Mouse (Mus musculus) MEL (cell line): ENCODE results near the gene Alppl2. TPM values are rescaled to one million over a fixed set of nuclear protein-coding genes. Genes with fewer than 3 reads are reported as not detected.

Experiments used
- DNase-seq: peaks from one replicate; pipeline ENCODE4 v3.0.0; 2011; ENCODE audit warnings: low read depth, low spot score
- H3K27ac ChIP-seq: 2 replicates; pipeline ENCODE4 v1.5.1; 2012; ENCODE audit warnings: low read depth, mild to moderate bottlenecking, control low read depth, low read length, moderate library complexity; ENCODE audit not compliant: control insufficient read depth
- H3K27me3 ChIP-seq, 2 experiments: fragments of 150-350 bp in 1 of 2; sonication (generic) in 1 of 2; 2 replicates each; pipeline ENCODE4 v1.6.1; 2012; ENCODE audit warnings: low read length in 2 of 2, mild to moderate bottlenecking in 2 of 2, improper control_type of control experiment in 1 of 2, moderate library complexity in 1 of 2; ENCODE audit not compliant: insufficient read depth in 2 of 2, control insufficient read depth in 1 of 2
- H3K36me3 ChIP-seq, 2 experiments: 2 replicates each; pipeline ENCODE4 v1.6.1; 2012 to 2014; ENCODE audit warnings: low read length in 2 of 2, improper control_type of control experiment in 1 of 2, inconsistent platforms in 1 of 2, mild to moderate bottlenecking in 1 of 2; ENCODE audit not compliant: insufficient read depth in 2 of 2, control insufficient read depth in 1 of 2
- H3K4me1 ChIP-seq, 2 experiments: fragments of 150-350 bp in 1 of 2; sonication (generic) in 1 of 2; 2 replicates each; pipeline ENCODE4 v1.6.1; 2012; ENCODE audit warnings: low read length in 2 of 2, improper control_type of control experiment in 1 of 2, mild to moderate bottlenecking in 1 of 2; ENCODE audit not compliant: insufficient read depth in 2 of 2, control insufficient read depth in 1 of 2
- H3K4me3 ChIP-seq, 2 experiments: fragments of 150-350 bp in 1 of 2; sonication (generic) in 1 of 2; 2 replicates each; pipeline ENCODE4 v1.5.1; 2012; ENCODE audit warnings: low read depth in 2 of 2, low read length in 2 of 2, mild to moderate bottlenecking in 2 of 2, moderate library complexity in 2 of 2, control low read depth in 1 of 2, improper control_type of control experiment in 1 of 2; ENCODE audit not compliant: control insufficient read depth in 1 of 2, insufficient read depth in 1 of 2
- H3K79me2 ChIP-seq: 2 replicates; pipeline ENCODE4 v1.6.1; 2012; ENCODE audit warnings: mild to moderate bottlenecking, low read length, moderate library complexity; ENCODE audit not compliant: control insufficient read depth, poor library complexity, insufficient read depth
- H3K9ac ChIP-seq: 2 replicates; pipeline ENCODE4 v1.6.1; 2012; ENCODE audit warnings: low read depth, mild to moderate bottlenecking, control low read depth, low read length, moderate library complexity; ENCODE audit not compliant: control insufficient read depth, poor library complexity, severe bottlenecking
- H3K9me3 ChIP-seq: fragments of 150-350 bp; sonication (generic); replicated peaks from 2 replicates; pipeline ENCODE4 v1.6.1; 2012; ENCODE audit warnings: mild to moderate bottlenecking, low read length, improper control_type of control experiment, moderate library complexity; ENCODE audit not compliant: insufficient read depth
- BHLHE40 ChIP-seq: IDR thresholded peaks from 2 replicates; pipeline ENCODE4 v1.6.1; 2012; ENCODE audit warnings: low read depth, mild to moderate bottlenecking, inconsistent platforms, low read length, improper control_type of control experiment, borderline replicate concordance
- CHD1 ChIP-seq: IDR thresholded peaks from 2 replicates; pipeline ENCODE4 v1.6.1; 2012; ENCODE audit warnings: low read depth, mild to moderate bottlenecking, inconsistent platforms, low read length, improper control_type of control experiment
- ETS1 ChIP-seq: IDR thresholded peaks from 2 replicates; pipeline ENCODE4 v1.6.1; 2012; ENCODE audit warnings: low read depth, mild to moderate bottlenecking, inconsistent platforms, low read length, improper control_type of control experiment, moderate library complexity
- GABPA ChIP-seq: IDR thresholded peaks from 2 replicates; pipeline ENCODE4 v1.6.1; 2012; ENCODE audit warnings: low read depth, mild to moderate bottlenecking, inconsistent platforms, low read length, improper control_type of control experiment, moderate library complexity
- HCFC1 ChIP-seq: IDR thresholded peaks from 2 replicates; pipeline ENCODE4 v1.6.1; 2012; ENCODE audit warnings: low read depth, mild to moderate bottlenecking, inconsistent platforms, low read length, improper control_type of control experiment, moderate library complexity
- JUND ChIP-seq: IDR thresholded peaks from 2 replicates; pipeline ENCODE4 v1.6.1; 2011; ENCODE audit warnings: low read depth, mild to moderate bottlenecking, improper control_type of control experiment, low read length
- MAFK ChIP-seq: IDR thresholded peaks from 2 replicates; pipeline ENCODE4 v1.6.1; 2011; ENCODE audit warnings: low read depth, mild to moderate bottlenecking, low read length, improper control_type of control experiment, borderline replicate concordance
- MAZ ChIP-seq: IDR thresholded peaks from 2 replicates; pipeline ENCODE4 v1.6.1; 2012; ENCODE audit warnings: low read depth, mild to moderate bottlenecking, inconsistent platforms, low read length, improper control_type of control experiment
- MEF2A ChIP-seq: IDR thresholded peaks from 2 replicates; pipeline ENCODE4 v1.6.1; 2014; ENCODE audit warnings: low read depth, mild to moderate bottlenecking, inconsistent platforms, low read length, improper control_type of control experiment; ENCODE audit not compliant: poor library complexity, insufficient replicate concordance, severe bottlenecking; ENCODE audit errors: extremely low read depth
- POLR2A ChIP-seq, 2 experiments: IDR thresholded peaks; 2 replicates each; pipeline ENCODE4 v1.6.1; 2011 to 2012; ENCODE audit warnings: low read length in 2 of 2, mild to moderate bottlenecking in 2 of 2, control low read depth in 1 of 2, improper control_type of control experiment in 1 of 2, low read depth in 1 of 2, moderate library complexity in 1 of 2; ENCODE audit not compliant: control insufficient read depth in 1 of 2, insufficient read depth in 1 of 2, poor library complexity in 1 of 2
- POLR2AphosphoS5 ChIP-seq: IDR thresholded peaks from 2 replicates; pipeline ENCODE4 v1.6.1; 2012; ENCODE audit warnings: low read depth, borderline replicate concordance, mild to moderate bottlenecking, inconsistent platforms, low read length, moderate library complexity, mixed read lengths
- TAL1 ChIP-seq: IDR thresholded peaks from 2 replicates; pipeline ENCODE4 v1.6.1; 2012; ENCODE audit warnings: mild to moderate bottlenecking, inconsistent platforms, low read length, moderate library complexity, mixed read lengths
- TBP ChIP-seq: IDR thresholded peaks from 2 replicates; pipeline ENCODE4 v1.8.0; 2011; ENCODE audit warnings: low read depth, low read length, improper control_type of control experiment
- UBTF ChIP-seq: IDR thresholded peaks from 2 replicates; pipeline ENCODE4 v1.6.1; 2012; ENCODE audit warnings: low read depth, mild to moderate bottlenecking, inconsistent platforms, low read length, improper control_type of control experiment, moderate library complexity, borderline replicate concordance; ENCODE audit not compliant: insufficient read depth
- USF1 ChIP-seq: IDR thresholded peaks from 2 replicates; pipeline ENCODE4 v1.6.1; 2014; ENCODE audit warnings: low read depth, mild to moderate bottlenecking, inconsistent platforms, low read length, improper control_type of control experiment, moderate library complexity
- ZKSCAN1 ChIP-seq: IDR thresholded peaks from 2 replicates; pipeline ENCODE4 v1.6.1; 2012; ENCODE audit warnings: low read depth, mild to moderate bottlenecking, inconsistent platforms, low read length, improper control_type of control experiment, moderate library complexity
- polyA plus RNA-seq, 2 experiments: library from polyadenylated mRNA; stranded (reverse) in 1 of 2; unstranded in 1 of 2; fragments of >175 nt in 1 of 2; fragments of >200 nt in 1 of 2; gene quantifications; 2 replicates each; pipeline versions ENCODE4 v1.2.1 to v1.2.4; 2012; ENCODE audit warnings: low replicate concordance in 2 of 2, low read depth in 1 of 2; ENCODE audit not compliant: insufficient read length in 2 of 2, insufficient read depth in 1 of 2, missing spikeins in 1 of 2
- total RNA-seq: library from RNA; depleted of rRNA; stranded (reverse); fragments of 300-350 nt; gene quantifications from 2 replicates; pipeline ENCODE4 v1.2.3, GENCODE M21; 2012

Alppl2 gene
- total and polyA plus RNA-seq, 3 experiments, result not detected

- Histone ChIP-seq H3K36me3 (no peaks in the 10 kb centered on the region), H3K4me3 (no peak overlapping the region), H3K9ac (no peak overlapping the region), H3K27me3 (no peaks in the 10 kb centered on the region; a peak in 1 of 4 replicates), H3K27ac (no peak overlapping the region), H3K79me2 (no peaks in the 10 kb centered on the region), H3K4me1 (no peaks in the 10 kb centered on the region; a peak in 1 of 4 replicates), H3K9me3 (no peaks in the 10 kb centered on the region)
- TF ChIP-seq MAZ, result no peak
- TF ChIP-seq ETS1, result no peak
- TF ChIP-seq MAFK, result no peak
- no peak for TF ChIP-seq HCFC1
- no peak for TF ChIP-seq GABPA
- no peak for TF ChIP-seq USF1
- TF ChIP-seq POLR2A (IDR thresholded peaks at IDR 0.05; ENCODE audit: control insufficient read depth in 1 of 2, insufficient read depth in 1 of 2, low read depth in 1 of 2, low read length in 2 of 2, poor library complexity in 1 of 2), result no peak
- no peak for TF ChIP-seq TAL1
- TF ChIP-seq CHD1, result no peak
- no peak for TF ChIP-seq MEF2A
- TF ChIP-seq JUND, result no peak
- no peak for DNase-seq
These were observed 12.4 kb upstream of the Alppl2 start for GRCm38 (mm10) chr1:87102114-87102513.

DNA sequence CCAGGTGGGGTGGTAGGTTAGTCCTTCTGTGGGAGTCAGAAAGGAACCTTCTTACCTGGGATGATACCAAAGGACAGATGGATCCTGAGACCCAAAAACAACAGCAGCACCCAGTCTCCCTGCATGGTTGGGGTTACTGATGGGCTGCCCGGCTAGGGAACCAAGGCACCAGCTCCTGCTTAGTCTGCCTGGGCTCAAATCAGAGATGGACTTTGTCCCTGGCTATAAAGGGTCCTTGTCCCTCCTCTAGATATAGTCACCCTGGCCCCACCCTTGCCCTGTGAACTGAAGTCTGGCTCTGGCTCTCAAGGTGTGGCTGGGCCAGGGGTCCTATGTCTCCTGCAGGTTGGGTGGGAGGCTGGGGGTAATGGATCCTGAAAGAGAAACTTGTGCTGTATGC, 11.7 kb upstream of the Alppl2 start, which contains the start of gene Alpi:
Gene Alpi (minus strand): TSS at position 196 of the 400 bp plus-strand sequence.
- no peak within 1 kb of the TSS for H3K9ac ChIP-seq
- H3K27ac ChIP-seq, result no peak within 1 kb of the TSS
- H3K4me3 ChIP-seq, result no peak within 1 kb of the TSS
- TF ChIP-seq JUND (no peak), UBTF (no peak), TAL1 (no peak), BHLHE40 (no peak), POLR2AphosphoS5 (no peak), TBP (no peak), MAFK (no peak), ZKSCAN1 (no peak)
- H3K79me2 ChIP-seq, result no peaks in the 10 kb centered on the region
- no peak for DNase-seq
- H3K36me3 ChIP-seq, result no peaks in the 10 kb centered on the region
- no peaks in the 10 kb centered on the region for H3K9me3 ChIP-seq
- H3K4me1 ChIP-seq, result no peaks in the 10 kb centered on the region; a peak in 1 of 4 replicates
- no peaks in the 10 kb centered on the region for H3K27me3 ChIP-seq
